Mouse (Mus musculus): Measurements from ENCODE around the gene Dgkd.

DNA sequence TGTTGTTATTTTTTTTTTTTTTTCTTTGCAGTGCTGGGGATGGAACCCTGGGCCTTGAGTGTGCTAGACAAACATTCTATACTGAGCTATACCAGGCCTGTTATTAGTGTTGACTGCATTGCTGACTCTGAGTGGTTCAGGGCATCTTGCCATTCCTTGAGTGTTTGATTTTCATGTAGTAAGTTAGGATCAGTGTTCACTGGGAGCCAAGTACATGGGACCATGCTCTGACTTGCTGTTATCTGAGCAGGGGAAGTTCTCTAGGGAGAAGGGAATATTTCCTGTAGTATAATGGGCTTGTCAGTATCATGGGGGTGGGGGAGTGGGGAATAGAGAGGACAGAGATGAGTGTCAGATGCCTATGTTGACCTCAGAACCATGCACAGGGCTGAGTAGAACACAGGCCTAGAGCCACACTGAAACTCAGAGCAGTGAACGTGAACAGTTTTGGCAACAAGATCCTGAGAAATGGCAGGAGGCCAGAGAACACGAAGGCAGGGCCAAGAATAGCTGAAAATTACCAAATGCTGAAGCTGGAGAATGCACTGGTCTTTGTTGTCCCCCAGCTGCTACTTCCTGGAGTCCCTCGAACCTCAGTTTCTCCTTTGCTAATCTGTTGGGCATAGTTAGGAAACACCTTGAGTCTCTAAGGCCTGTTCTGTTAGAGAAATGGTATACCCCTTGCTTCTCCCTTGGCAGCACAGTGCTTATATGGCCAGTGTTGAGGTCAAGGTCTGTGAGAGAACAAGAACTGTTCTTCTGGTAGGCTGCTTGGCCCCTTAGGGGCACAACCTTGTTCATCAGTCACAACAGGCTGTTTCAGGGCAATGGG lies 26.6 kb downstream of the Dgkd start:
- no peak for TF ChIP-seq CTCF (IDR thresholded peaks at IDR 0.05; ENCODE audit: low read depth)
- TF ChIP-seq EP300 (IDR thresholded peaks at IDR 0.05; ENCODE audit: low read depth) = no peak

Data from liver, embryonic 14.5 days (tissue).